Mouse (Mus musculus) large intestine, adult 2 months (tissue): Measurements from ENCODE around the gene D5Ertd579e. TPM values are rescaled to one million over a fixed set of nuclear protein-coding genes. Genes with fewer than 3 reads are reported as not detected.

ENCODE experiments used
- DNase-seq: peaks from one replicate; pipeline ENCODE4 v3.0.0-alpha.2; 2012; ENCODE audit warnings: low read depth, low spot score
- WGBS: fragments of 180-500 bp; shearing (Covaris S2); methylation state at CpG from one replicate; pipeline ENCODE4 v1.1.7; 2018; 5-methylcytosine and 5-hydroxymethylcytosine counted together
- polyA plus RNA-seq: library from polyadenylated mRNA; depleted of rRNA; stranded (reverse); fragments of >200 nt; gene quantifications from 2 replicates; pipeline ENCODE4 v1.2.3, GENCODE M21; 2012; rRNA removed

Gene D5Ertd579e
- polyA plus RNA-seq, 1 experiment: 24.5 TPM

- no peak for DNase-seq
- WGBS: 38% methylated on average over 7 of the region's 7 CpGs
These were observed 138.1 kb downstream of the D5Ertd579e start for GRCm38 (mm10) chr5:36557584-36558308.

GRCm38 (mm10) chr5:36556906-36557305 lies 138.9 kb downstream of the D5Ertd579e start:
- DNase-seq: no peak
- 96% methylated on average over 3 of the region's 3 CpGs for WGBS

GRCm38 (mm10) chr5:36556289-36556688 lies 139.5 kb downstream of the D5Ertd579e start:
- no peak for DNase-seq
- 59% methylated on average over 4 of the region's 4 CpGs for WGBS

- 49% methylated on average over 5 of the region's 5 CpGs for WGBS
- DNase-seq: no peak
These were observed 141.3 kb downstream of the D5Ertd579e start for GRCm38 (mm10) chr5:36554496-36554895.

GRCm38 (mm10) chr5:36553886-36554285 lies 141.9 kb downstream of the D5Ertd579e start:
- 27% methylated on average over 4 of the region's 4 CpGs for WGBS

GRCm38 (mm10) chr5:36553056-36553606 lies 142.7 kb downstream of the D5Ertd579e start:
- no peak for DNase-seq

More at GRCm38 (mm10) chr5:36553886-36554285, 141.9 kb downstream of the D5Ertd579e start:
- no peak for DNase-seq

GRCm38 (mm10) chr5:36552391-36552790 lies 143.4 kb downstream of the D5Ertd579e start:
- no peak for DNase-seq
- 43% methylated on average over 4 of the region's 4 CpGs for WGBS

More at GRCm38 (mm10) chr5:36553056-36553606, 142.7 kb downstream of the D5Ertd579e start:
- WGBS: 65% methylated on average over 2 of the region's 2 CpGs

Other genes starting within 250 kb of the D5Ertd579e start
- 15.0 and 17.6 TPM in 2 replicates for gene Grpel1, start 231.0 kb downstream of the D5Ertd579e start, polyA plus RNA-seq
- gene Tada2b, start 211.7 kb downstream of the D5Ertd579e start, polyA plus RNA-seq: 7.6 and 9.9 TPM in 2 replicates
- 0.09 and 0.15 TPM in 2 replicates for gene Ccdc96, start 211.4 kb downstream of the D5Ertd579e start, polyA plus RNA-seq
- gene Tbc1d14, start 102.7 kb downstream of the D5Ertd579e start, polyA plus RNA-seq: 30.0 and 38.9 TPM in 2 replicates
- gene Bloc1s4, start 52.6 kb upstream of the D5Ertd579e start, polyA plus RNA-seq: 12.2 and 13.7 TPM in 2 replicates
- 103 TPM in 2 replicates for gene Mrfap1, start 100.7 kb upstream of the D5Ertd579e start, polyA plus RNA-seq
- 42.6 and 66.2 TPM in 2 replicates for gene Man2b2, start 134.6 kb upstream of the D5Ertd579e start, polyA plus RNA-seq
- 0.95 and 1.1 TPM in 2 replicates for gene Ppp2r2c, start 172.5 kb upstream of the D5Ertd579e start, polyA plus RNA-seq